Mouse (Mus musculus): Measurements from ENCODE around the gene Cd38. TPM values are rescaled to one million over a fixed set of nuclear protein-coding genes. Genes with fewer than 3 reads are reported as not detected.

Gene Cd38
- polyA plus RNA-seq, 1 experiment from 2014 or later: 14.4 TPM

DNA sequence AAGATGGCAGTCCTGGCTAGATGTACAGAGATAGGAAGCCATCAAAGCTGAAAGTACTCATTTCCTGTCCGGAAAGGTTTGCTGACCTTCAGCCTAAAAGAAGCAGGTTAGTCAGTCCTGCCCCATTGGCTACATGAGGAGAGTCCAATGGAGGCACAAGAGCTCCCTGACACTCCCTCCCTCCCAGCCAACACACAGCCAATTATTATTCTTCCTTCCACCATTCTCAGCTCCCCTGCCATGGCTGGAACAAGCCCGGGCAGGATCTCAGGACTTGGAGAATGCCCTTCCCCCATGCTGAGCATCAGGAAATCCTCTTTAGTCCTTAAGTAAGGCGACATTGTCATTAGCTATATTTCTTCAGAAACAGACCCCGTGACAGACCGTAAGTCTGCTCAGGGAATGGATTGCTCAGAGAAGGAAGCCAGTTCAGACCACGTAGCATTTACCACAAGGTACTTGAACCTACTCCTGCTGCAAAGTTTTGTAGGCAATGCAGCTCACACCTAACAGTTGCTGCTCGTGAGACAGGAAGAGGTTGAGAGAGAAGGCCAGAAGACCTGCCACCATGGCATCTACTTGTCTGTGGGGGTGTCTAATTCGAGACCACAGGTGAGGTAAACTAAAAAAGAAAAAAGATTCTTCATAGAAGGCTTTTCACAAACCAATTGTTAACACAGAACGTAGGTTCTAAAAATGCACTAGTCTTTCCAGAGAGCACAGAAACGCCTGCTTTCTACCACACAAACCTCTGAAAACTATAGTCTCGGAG lies 15.1 kb upstream of the Cd38 start:
- Histone ChIP-seq H3K36me3 (ENCODE audit: control insufficient read depth, insufficient read depth, low read length) (no peaks in the 10 kb centered on the region), H3K4me3 (ENCODE audit: low read length) (no peak overlapping the region), H3K4me2 (ENCODE audit: low read depth, low read length) (no peak overlapping the region), H3K9me3 (ENCODE audit: control insufficient read depth, low read length) (peaks cover 7% of the 10 kb centered on the region; the same call in 1 of the 2 replicates), H3K27me3 (replicated peaks; ENCODE audit: control insufficient read depth, insufficient read depth, low read length) (no peaks in the 10 kb centered on the region), H3K9ac (ENCODE audit: low read depth, low read length) (no peak overlapping the region), H3K27ac (ENCODE audit: low read length) (no peak overlapping the region; the same call in 1 of the 2 replicates), H3K4me1 (ENCODE audit: control insufficient read depth, insufficient read depth, low read length) (peaks cover 7% of the 10 kb centered on the region; the same call in 1 of the 2 replicates)
- ATAC-seq: no peak
- 80% methylated on average over 11 of the region's 11 CpGs for WGBS

DNA sequence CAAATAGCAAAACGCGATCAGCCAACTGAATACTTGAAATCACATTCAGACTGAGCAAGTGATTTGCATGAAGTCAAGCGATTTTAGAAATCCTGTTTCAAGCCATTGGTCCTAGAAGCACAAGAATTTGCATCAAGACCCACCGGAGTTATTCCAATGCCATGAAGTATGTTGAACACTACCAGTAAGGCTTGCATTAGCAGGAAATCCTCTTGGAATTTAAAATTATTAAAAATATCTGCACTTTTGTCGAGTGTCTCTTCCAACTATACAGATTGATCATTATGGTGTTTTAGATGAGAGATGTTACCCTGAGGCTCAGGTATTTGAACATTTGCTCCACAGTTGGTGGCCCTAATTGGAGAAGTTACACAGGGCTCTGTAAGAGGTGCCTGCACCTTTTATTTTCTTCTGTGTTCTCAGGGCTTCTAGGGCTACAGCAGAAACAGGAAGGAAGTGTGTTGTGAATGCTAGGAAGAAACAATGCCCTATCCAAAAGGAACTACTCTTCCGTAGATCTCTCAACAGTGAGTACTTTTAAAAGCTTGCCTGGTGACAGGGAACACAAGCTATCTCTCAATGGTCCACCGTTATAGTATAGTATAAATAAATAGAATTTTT lies 14.4 kb upstream of the Cd38 start:
- H3K4me2 ChIP-seq (ENCODE audit: low read depth, low read length): no peak overlapping the region
- H3K27ac ChIP-seq (ENCODE audit: low read length): no peak overlapping the region; the same call in 1 of the 2 replicates
- no peak overlapping the region for H3K9ac ChIP-seq (ENCODE audit: low read depth, low read length)
- H3K4me1 ChIP-seq (ENCODE audit: control insufficient read depth, insufficient read depth, low read length): peaks cover 7% of the 10 kb centered on the region; the same call in 1 of the 2 replicates
- no peak overlapping the region for H3K4me3 ChIP-seq (ENCODE audit: low read length)
- no peak for ATAC-seq
- H3K27me3 ChIP-seq (replicated peaks; ENCODE audit: control insufficient read depth, insufficient read depth, low read length): no peaks in the 10 kb centered on the region
- H3K9me3 ChIP-seq (ENCODE audit: control insufficient read depth, low read length): peaks cover 7% of the 10 kb centered on the region; the same call in 1 of the 2 replicates
- WGBS: 80% methylated on average over 7 of the region's 7 CpGs
- H3K36me3 ChIP-seq (ENCODE audit: control insufficient read depth, insufficient read depth, low read length): no peaks in the 10 kb centered on the region

DNA sequence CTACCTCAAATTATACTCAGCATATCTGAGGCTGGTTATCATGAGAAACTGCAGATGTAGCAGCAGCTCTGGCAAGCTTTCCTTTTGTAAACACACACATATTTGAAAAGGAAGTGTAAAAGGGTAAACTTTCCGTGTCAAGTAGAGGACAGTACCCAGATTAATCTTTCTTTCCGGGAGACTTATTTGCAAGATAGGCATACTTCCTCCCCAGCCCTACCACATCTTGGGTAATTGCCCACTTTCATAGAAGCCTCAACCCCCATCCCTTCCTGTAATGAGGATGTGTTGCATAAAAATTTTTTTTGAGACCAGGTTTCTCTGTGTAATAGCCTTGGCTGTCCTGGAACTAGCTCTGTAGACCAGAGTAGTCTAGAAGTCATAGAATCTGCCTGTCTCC lies 12.6 kb upstream of the Cd38 start:
- 24% methylated on average over 2 of the region's 2 CpGs for WGBS
- no peak overlapping the region for H3K4me3 ChIP-seq (ENCODE audit: low read length)
- H3K4me2 ChIP-seq (ENCODE audit: low read depth, low read length): no peak overlapping the region
- no peaks in the 10 kb centered on the region for H3K27me3 ChIP-seq (replicated peaks; ENCODE audit: control insufficient read depth, insufficient read depth, low read length)
- no peaks in the 10 kb centered on the region for H3K36me3 ChIP-seq (ENCODE audit: control insufficient read depth, insufficient read depth, low read length)
- peaks cover 12% of the 10 kb centered on the region; the same call in 1 of the 2 replicates for H3K4me1 ChIP-seq (ENCODE audit: control insufficient read depth, insufficient read depth, low read length)
- H3K9me3 ChIP-seq (ENCODE audit: control insufficient read depth, low read length): peaks cover 7% of the 10 kb centered on the region; the same call in 1 of the 2 replicates
- ATAC-seq: no peak
- no peak overlapping the region for H3K27ac ChIP-seq (ENCODE audit: low read length)
- no peak overlapping the region for H3K9ac ChIP-seq (ENCODE audit: low read depth, low read length)

DNA sequence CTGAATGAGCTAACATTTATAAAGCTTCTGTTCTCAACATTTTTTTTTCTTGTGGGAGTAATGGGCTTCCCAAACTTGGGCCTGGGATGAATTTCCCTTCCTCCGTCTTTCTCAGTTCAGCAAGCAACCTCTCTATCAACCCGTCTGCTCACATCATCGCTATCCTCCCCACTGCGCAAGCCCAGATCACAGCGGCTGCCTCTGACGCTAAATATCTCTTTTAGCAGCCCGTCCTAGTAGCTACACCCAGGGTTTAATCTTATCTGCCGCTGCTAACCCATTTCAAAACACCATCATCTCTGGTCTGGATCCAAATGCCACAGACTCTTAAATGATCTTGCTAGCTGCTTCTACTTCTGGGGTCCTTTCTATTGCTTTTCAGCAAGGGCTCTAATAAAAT lies 8.7 kb upstream of the Cd38 start:
- Histone ChIP-seq H3K4me1 (ENCODE audit: control insufficient read depth, insufficient read depth, low read length) (peaks cover 12% of the 10 kb centered on the region; the same call in 1 of the 2 replicates), H3K4me2 (ENCODE audit: low read depth, low read length) (no peak overlapping the region), H3K4me3 (ENCODE audit: low read length) (no peak overlapping the region), H3K27ac (ENCODE audit: low read length) (peak overlapping the region; percentile 73), H3K9ac (ENCODE audit: low read depth, low read length) (no peak overlapping the region), H3K36me3 (ENCODE audit: control insufficient read depth, insufficient read depth, low read length) (no peaks in the 10 kb centered on the region), H3K27me3 (replicated peaks; ENCODE audit: control insufficient read depth, insufficient read depth, low read length) (no peaks in the 10 kb centered on the region), H3K9me3 (ENCODE audit: control insufficient read depth, low read length) (peaks cover 7% of the 10 kb centered on the region; the same call in 1 of the 2 replicates)
- no peak for ATAC-seq
- WGBS: 75% methylated on average over 8 of the region's 8 CpGs

DNA sequence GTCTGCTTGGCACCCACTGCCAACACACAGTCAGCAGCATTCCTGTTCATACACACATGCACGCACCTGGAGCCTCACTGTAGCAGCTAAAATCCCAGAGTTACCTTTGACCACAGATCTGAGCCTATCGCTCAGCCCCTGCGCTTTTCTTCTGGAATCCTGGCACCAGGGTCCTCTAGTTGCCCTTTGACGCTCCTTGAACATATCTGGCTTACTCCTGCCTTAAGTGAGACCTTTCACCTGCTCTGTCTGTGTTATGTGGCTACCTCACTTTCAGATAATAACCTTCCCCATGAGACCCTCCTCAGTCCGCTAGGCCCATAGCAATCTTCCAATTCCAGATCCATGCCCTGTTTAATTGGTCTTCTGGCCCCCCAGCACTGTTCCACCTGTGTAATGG lies 8.3 kb upstream of the Cd38 start:
- H3K4me3 ChIP-seq (ENCODE audit: low read length): no peak overlapping the region
- H3K4me1 ChIP-seq (ENCODE audit: control insufficient read depth, insufficient read depth, low read length): peaks cover 11% of the 10 kb centered on the region; the same call in 1 of the 2 replicates
- H3K9ac ChIP-seq (ENCODE audit: low read depth, low read length): no peak overlapping the region
- peak; percentile 21 for ATAC-seq
- WGBS: 80% methylated on average over 5 of the region's 5 CpGs
- no peak overlapping the region for H3K4me2 ChIP-seq (ENCODE audit: low read depth, low read length)
- peak overlapping the region; percentile 73 for H3K27ac ChIP-seq (ENCODE audit: low read length)
- H3K36me3 ChIP-seq (ENCODE audit: control insufficient read depth, insufficient read depth, low read length): no peaks in the 10 kb centered on the region
- no peaks in the 10 kb centered on the region for H3K27me3 ChIP-seq (replicated peaks; ENCODE audit: control insufficient read depth, insufficient read depth, low read length)
- peaks cover 7% of the 10 kb centered on the region; the same call in 1 of the 2 replicates for H3K9me3 ChIP-seq (ENCODE audit: control insufficient read depth, low read length)

DNA sequence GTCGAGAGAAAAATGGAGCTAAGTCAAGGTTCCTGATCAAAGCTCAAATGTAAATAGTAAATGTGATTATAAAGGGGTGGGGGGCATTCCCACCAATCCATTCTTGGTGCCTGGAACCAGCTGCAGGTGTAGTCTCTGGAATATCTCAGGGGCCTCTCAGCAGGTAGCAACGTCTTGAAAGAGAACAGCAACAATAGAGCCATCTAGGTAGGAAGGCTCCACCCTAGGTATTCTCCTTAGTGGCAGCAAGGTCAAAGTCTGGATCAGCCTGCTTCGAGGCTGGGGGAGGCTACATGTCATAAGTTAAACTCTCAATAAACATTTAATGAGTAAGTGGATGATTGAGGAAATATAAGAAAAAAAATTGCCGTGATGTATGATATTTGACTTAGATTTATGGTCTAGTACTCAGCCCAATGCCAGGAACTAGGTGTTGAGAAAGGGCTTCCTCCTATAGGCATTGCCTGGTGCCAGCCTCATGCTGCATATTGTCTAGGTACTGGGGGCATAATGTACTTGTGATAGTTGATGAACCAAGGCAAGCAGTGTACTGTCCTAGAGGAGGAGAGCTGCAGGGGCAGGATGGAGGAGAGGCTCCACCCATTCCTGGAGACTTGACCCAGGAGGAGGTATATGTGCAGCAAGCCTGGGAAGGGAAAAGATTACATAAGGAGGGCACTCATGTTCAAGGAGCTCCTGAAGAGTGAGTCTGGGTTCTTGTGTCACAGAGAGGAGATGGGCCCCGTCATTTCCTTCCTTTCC lies 7.5 kb upstream of the Cd38 start:
- no peaks in the 10 kb centered on the region for H3K36me3 ChIP-seq (ENCODE audit: control insufficient read depth, insufficient read depth, low read length)
- 43% methylated on average over 5 of the region's 5 CpGs for WGBS
- ATAC-seq: peak; percentile 90
- no peak overlapping the region for H3K4me2 ChIP-seq (ENCODE audit: low read depth, low read length)
- no peaks in the 10 kb centered on the region for H3K27me3 ChIP-seq (replicated peaks; ENCODE audit: control insufficient read depth, insufficient read depth, low read length)
- H3K9ac ChIP-seq (ENCODE audit: low read depth, low read length): no peak overlapping the region
- no peak overlapping the region for H3K4me3 ChIP-seq (ENCODE audit: low read length)
- peak overlapping the region; percentile 78 for H3K27ac ChIP-seq (ENCODE audit: low read length)
- H3K9me3 ChIP-seq (ENCODE audit: control insufficient read depth, low read length): peaks cover 7% of the 10 kb centered on the region; the same call in 1 of the 2 replicates
- H3K4me1 ChIP-seq (ENCODE audit: control insufficient read depth, insufficient read depth, low read length): peaks cover 5% of the 10 kb centered on the region; the same call in 1 of the 2 replicates

DNA sequence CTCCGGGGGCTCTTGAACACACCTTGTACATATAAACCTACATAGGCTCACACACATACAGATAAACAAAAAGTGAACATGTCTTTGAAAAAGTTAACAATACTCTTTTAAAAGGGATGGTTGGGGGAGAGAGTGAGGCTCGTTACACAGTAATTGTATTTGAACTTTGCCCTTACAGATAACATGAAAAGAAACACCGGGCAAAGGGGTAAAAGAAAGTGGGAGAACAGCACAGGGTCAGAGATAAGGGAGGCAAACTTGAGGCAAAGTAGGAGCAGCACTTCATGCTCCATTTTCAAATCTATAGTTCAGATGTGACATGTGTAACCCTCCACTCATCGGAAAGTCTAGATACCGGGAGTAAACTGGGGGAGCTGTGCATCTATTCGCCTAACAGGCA lies 4.7 kb upstream of the Cd38 start:
- Histone ChIP-seq H3K36me3 (ENCODE audit: control insufficient read depth, insufficient read depth, low read length) (no peaks in the 10 kb centered on the region), H3K27ac (ENCODE audit: low read length) (peak overlapping the region; percentile 46; the same call in 1 of the 2 replicates), H3K9ac (ENCODE audit: low read depth, low read length) (no peak overlapping the region), H3K9me3 (ENCODE audit: control insufficient read depth, low read length) (no peaks in the 10 kb centered on the region), H3K4me1 (ENCODE audit: control insufficient read depth, insufficient read depth, low read length) (peaks cover 9% of the 10 kb centered on the region), H3K4me2 (ENCODE audit: low read depth, low read length) (0 out of 2 replicates have a peak overlapping the region, but pooled peaks have one; percentile 9), H3K27me3 (replicated peaks; ENCODE audit: control insufficient read depth, insufficient read depth, low read length) (no peaks in the 10 kb centered on the region), H3K4me3 (ENCODE audit: low read length) (no peak overlapping the region)
- peak; percentile 61 for ATAC-seq
- 51% methylated on average over 6 of the region's 6 CpGs for WGBS

DNA sequence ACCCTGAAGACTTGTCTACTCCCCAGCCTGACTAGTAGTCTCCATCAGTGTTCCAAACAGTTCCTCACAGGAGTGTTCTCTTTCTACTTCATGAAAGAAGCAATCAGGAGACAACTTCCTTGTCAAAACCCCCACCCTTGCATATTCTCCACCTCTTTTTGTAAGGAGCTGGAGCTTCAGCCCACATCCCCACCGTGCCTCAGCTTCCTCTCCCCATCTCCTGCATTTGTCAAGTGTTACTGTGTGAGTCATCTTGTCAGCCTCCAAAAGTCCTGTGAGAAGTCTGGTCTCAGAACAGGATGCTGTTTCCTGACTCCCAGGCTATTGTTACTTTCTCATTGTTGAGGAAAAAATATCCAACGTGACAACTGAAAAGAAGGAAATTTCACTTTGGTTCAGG lies 3.0 kb upstream of the Cd38 start:
- no peak for ATAC-seq
- no peak overlapping the region for H3K27ac ChIP-seq (ENCODE audit: low read length)
- 65% methylated on average over 2 of the region's 2 CpGs for WGBS

More for the DNA sequence above, 3.0 kb upstream of the Cd38 start:
- Histone ChIP-seq H3K36me3 (ENCODE audit: control insufficient read depth, insufficient read depth, low read length) (no peaks in the 10 kb centered on the region), H3K9ac (ENCODE audit: low read depth, low read length) (no peak overlapping the region), H3K9me3 (ENCODE audit: control insufficient read depth, low read length) (no peaks in the 10 kb centered on the region), H3K27me3 (replicated peaks; ENCODE audit: control insufficient read depth, insufficient read depth, low read length) (no peaks in the 10 kb centered on the region), H3K4me3 (ENCODE audit: low read length) (no peak overlapping the region), H3K4me1 (ENCODE audit: control insufficient read depth, insufficient read depth, low read length) (peaks cover 12% of the 10 kb centered on the region), H3K4me2 (ENCODE audit: low read depth, low read length) (no peak overlapping the region)

All from intestine, embryonic 16.5 days (tissue).